Mouse (Mus musculus): ENCODE results near the gene Stat5b.
A peak's percentile ranks its signal among the peaks of the same experiment; 100 is the strongest.

The Stat5b gene

GRCm38 (mm10) chr11:100770646-100771408 lies 79.7 kb downstream of the Stat5b start, which contains the start of gene Ghdc:
Gene Ghdc (minus strand): TSS chr11:100770957.
- peak; percentile 55 to 70 for DNase-seq (ENCODE audit: low spot score in 2 of 2)

DNA sequence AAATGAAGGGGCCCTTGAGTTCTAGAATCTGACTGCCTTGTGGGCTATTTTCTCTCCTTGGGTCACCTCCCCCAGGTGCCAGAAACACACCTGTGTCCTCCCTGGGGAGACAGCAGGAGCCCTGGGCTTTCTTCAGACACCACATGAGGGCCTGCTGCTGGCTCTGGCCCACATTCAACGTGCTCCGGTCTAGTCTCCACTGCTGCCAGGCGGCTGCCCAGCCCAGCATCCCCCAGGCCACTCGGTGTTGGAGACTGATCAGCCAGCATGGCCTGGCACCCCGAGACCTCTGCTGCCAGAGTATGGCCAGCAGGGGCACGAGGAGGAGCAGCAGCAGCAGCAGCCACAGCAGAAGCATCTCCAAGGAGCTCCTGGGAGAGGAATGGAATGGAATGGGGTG lies 80.5 kb downstream of the Stat5b start:
- DNase-seq (ENCODE audit: low spot score in 2 of 2), result no peak

DNA sequence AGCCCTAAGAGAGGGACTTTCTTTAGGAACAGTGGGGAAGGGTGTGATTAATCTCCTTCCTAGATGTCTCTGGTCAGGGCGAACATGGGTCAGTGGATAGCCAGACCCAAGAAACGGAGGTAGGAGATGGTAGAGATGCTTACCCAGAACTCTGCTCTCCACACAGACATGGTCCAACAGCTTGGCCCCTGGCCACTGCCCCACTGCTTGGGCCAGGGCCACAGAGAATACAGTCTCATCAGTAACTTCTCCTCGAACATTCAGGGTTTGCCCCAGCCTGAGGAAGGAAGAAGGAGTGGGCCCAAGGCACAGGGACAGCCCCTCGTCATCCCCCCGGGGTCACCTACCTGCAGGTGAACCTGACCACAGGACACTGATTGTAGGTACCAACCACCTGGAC lies 82.7 kb downstream of the Stat5b start:
- no peak for DNase-seq (ENCODE audit: low spot score in 2 of 2)

DNA sequence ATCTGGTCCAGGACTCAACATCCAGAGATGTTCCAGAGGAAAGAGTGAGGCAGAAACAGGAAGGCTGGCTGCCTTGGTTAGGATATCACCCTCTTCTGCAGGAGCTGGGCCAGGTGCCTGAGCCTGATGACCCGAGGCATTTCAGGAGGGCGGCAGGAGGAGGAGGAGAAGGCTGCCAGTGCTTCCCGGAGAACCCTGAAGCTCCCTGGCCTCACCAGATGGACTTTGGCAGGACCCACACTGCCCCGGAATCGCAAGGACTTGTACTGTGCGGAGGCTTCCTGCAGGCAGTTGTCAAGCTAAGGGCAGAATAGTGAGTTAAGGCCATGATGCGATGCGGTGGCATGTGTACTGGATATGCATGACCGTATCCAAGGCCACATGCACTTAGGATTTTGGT lies 83.8 kb downstream of the Stat5b start:
- DNase-seq (ENCODE audit: low spot score in 2 of 2), result no peak

- DNase-seq (ENCODE audit: low spot score in 2 of 2), result no peak
These were observed 87.7 kb downstream of the Stat5b start, which contains the start of gene Hcrt for GRCm38 (mm10) chr11:100762831-100763230. Gene Hcrt (minus strand): TSS chr11:100762931.

DNA sequence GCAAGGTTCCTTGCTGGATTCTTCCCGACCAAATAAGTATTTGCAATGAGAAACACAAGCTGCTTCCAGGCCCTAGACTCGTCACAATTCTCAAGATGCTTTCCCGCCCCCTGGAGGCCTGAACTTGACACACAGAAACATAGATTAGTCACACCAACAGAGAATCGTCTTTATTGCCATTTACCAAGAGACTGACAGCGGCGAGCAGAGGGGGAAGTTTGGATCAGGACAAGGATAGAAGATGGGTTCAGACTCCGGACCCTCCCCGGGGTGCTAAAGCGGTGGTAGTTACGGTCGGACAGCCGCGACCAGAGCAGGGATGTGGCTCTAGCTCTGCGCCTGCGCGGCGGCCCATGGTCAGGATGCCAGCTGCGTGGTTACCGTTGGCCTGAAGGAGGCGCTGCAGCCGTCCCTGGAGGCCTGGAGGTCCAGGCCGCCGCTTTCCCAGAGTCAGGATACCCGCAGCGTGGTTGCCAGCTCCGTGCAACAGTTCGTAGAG lies 88.9 kb downstream of the Stat5b start:
- DNase-seq (ENCODE audit: low spot score in 2 of 2), result peak; percentile 53 to 76

- DNase-seq (ENCODE audit: low spot score in 2 of 2), result peak; percentile 46 to 63
These were observed 90.8 kb downstream of the Stat5b start, which contains the start of gene Kcnh4 for GRCm38 (mm10) chr11:100759611-100760233. Gene Kcnh4 (minus strand): TSS chr11:100759942.

DNA sequence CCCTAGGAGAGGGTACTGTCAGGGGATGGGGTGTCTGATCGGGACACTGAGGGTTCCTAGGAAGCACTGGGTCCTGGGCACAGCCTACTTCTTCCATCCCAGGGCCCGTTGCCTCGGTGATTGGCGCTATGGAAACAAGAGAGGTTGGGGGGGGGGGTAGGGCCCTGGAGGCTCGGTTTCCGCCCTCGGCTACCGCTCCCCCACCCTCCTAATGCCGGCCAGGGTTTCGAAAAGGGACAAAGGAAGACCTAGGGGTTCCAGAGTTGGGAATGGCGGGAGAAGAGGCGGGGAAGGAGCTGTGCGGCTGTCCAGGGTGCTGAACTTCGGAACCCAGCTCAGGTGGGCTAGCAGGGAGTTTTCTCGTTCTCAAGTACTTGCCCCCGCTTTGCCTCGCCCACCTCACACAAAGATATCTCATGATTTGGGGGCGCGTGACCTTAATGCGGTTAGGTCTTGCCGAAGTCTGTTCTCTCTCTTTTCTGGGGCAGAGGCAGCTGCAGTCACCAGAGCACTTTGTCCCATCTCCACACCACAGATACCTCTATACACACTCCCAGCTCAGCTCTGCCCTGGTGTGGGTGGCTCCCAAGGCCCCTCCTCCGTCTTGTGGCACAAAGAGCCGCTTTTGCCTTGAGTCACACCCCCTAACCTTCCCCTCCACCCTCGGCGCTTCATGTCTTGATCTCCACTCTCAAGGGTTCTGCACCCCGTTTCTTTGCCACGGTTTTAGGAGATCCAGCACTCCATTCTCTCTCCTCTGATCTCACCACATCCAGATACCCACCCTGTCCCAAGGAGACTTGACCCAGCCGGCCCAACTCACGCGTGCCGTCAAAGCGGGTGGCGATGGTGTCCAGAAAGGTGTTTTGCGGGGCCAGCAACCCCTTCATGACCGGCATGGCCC lies 91.6 kb downstream of the Stat5b start:
- DNase-seq (ENCODE audit: low spot score in 2 of 2), result no peak

- no peak for DNase-seq (ENCODE audit: low spot score in 2 of 2)
These were observed 93.0 kb downstream of the Stat5b start for GRCm38 (mm10) chr11:100757566-100757965.

DNA sequence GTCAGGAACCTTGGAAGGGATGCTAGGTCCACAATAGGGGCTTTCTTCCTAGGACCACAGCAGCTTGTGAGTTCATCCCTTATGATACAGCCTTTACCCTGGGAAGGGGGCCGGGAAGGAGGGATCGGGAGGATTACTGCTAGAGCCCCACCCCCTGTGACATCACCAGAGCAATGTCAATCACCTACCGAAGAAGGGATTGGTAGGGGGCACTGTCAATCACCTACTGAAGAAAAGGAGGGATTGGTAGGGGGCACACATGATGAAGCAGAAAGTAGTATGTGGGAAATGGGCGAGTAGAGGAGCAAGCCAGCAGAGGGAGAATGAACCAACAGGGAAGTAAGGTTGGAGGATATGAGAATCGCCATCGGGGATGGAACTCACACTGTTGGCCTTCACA lies 94.0 kb downstream of the Stat5b start:
- DNase-seq (ENCODE audit: low spot score in 2 of 2), result no peak

- DNase-seq (ENCODE audit: low spot score in 2 of 2), result no peak
These were observed 95.8 kb downstream of the Stat5b start for GRCm38 (mm10) chr11:100754693-100755057.

- no peak for DNase-seq (ENCODE audit: low spot score in 2 of 2)
These were observed 96.4 kb downstream of the Stat5b start for GRCm38 (mm10) chr11:100754021-100754692.

GRCm38 (mm10) chr11:100752294-100752693 lies 98.2 kb downstream of the Stat5b start:
- no peak for DNase-seq (ENCODE audit: low spot score in 2 of 2)

- DNase-seq (ENCODE audit: low spot score in 2 of 2), result no peak
These were observed 100.4 kb downstream of the Stat5b start for GRCm38 (mm10) chr11:100750127-100750526.

GRCm38 (mm10) chr11:100749469-100749868 lies 101.1 kb downstream of the Stat5b start:
- no peak for DNase-seq (ENCODE audit: low spot score in 2 of 2)

DNA sequence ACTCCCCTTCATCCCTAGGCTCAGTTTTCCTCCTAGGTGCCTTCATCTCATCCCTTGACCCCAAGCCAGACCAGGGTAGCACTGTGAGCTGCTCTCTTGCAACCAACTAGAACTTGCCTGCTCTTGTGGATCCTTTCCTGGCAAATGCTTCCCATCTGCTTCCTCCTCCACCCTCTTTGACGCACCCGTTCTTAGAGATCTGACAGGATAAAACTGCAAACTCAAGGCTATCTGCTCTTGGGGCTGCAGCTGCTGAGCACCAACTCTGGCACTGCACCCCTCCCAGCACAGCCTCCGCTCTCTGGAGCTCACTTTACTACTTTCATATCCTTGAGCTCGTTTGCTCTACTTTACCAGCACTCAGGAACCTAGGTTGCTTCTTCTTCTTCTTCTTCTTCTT lies 101.9 kb downstream of the Stat5b start:
- DNase-seq (ENCODE audit: low spot score in 2 of 2), result no peak

- DNase-seq (ENCODE audit: low spot score in 2 of 2), result no peak
These were observed 103.4 kb downstream of the Stat5b start for GRCm38 (mm10) chr11:100747114-100747513.

DNA sequence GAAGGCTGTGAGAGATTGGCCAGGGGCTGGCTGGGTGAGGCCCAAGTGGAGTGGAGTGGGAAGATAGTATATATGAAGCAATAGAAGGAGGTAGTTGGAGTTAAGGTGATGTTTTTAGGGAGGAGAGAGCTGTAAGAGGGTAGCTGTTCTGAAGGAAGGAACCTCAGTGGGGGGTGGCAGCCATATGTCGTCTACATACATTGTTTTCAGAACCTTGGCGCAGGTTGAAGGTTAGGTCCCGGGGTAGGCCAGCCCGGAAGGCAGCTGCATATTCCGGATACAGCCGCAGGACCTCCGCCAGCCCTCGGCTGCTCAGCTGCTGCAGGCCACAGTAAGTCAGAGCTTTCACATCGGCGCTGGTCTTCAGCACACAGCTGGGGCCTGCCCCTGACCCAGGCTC lies 104.0 kb downstream of the Stat5b start:
- no peak for DNase-seq (ENCODE audit: low spot score in 2 of 2)

- peak in 1 of 2 experiments; percentile 44 for DNase-seq (ENCODE audit: low spot score in 2 of 2)
These were observed 105.4 kb downstream of the Stat5b start for GRCm38 (mm10) chr11:100745085-100745484.

- DNase-seq (ENCODE audit: low spot score in 2 of 2), result no peak
These were observed 109.2 kb downstream of the Stat5b start for GRCm38 (mm10) chr11:100741348-100741747.

GRCm38 (mm10) chr11:100738749-100739148 lies 111.8 kb downstream of the Stat5b start:
- DNase-seq (ENCODE audit: low spot score in 2 of 2), result no peak

Data from spleen, postnatal 14 days (tissue).